Mouse (Mus musculus) kidney, postnatal 0 days (tissue): ENCODE data around the gene Dolk. TPM values are rescaled to one million over a fixed set of nuclear protein-coding genes. Genes with fewer than 3 reads are reported as not detected.

ENCODE experiments used
- ATAC-seq: fragments of 200-750 bp; cut with Nextera tagmentation; replicated peaks from 2 replicates; pipeline ENCODE4 v1.8.0; 2017; ENCODE audit warnings: low read depth, moderate number of reproducible peaks, moderate TSS enrichment, moderate library complexity; ENCODE audit not compliant: low FRiP score
- DNase-seq: peaks from one replicate; pipeline ENCODE4 v3.0.0-alpha.2; 2016; ENCODE audit warnings: low spot score
- H3K27ac ChIP-seq: fragments of 300-500 bp; sonication (generic); 2 replicates; pipeline ENCODE4 v1.5.1; 2014; ENCODE audit warnings: mild to moderate bottlenecking
- H3K27me3 ChIP-seq: fragments of 300-500 bp; sonication (generic); 2 replicates; pipeline ENCODE4 v1.6.1; 2014; ENCODE audit warnings: low read length, mixed read lengths; ENCODE audit not compliant: insufficient read depth
- H3K36me3 ChIP-seq: fragments of 300-500 bp; sonication (generic); 2 replicates; pipeline ENCODE4 v1.6.1; 2014; ENCODE audit warnings: low read length, mixed read lengths; ENCODE audit not compliant: insufficient read depth
- H3K4me1 ChIP-seq: fragments of 300-500 bp; sonication (generic); replicated peaks from 2 replicates; pipeline ENCODE4 v1.6.1; 2014; ENCODE audit warnings: antibody characterized with exemption, low read length, mixed read lengths; ENCODE audit not compliant: insufficient read depth
- H3K4me2 ChIP-seq: fragments of 300-500 bp; sonication (generic); 2 replicates; pipeline ENCODE4 v1.6.1; 2014; ENCODE audit warnings: mild to moderate bottlenecking, low read length, moderate library complexity, mixed read lengths
- H3K4me3 ChIP-seq: fragments of 300-500 bp; sonication (generic); replicated peaks from 2 replicates; pipeline ENCODE4 v1.5.1; 2014; ENCODE audit warnings: low read depth, low read length
- H3K9ac ChIP-seq: fragments of 300-500 bp; sonication (generic); 2 replicates; pipeline ENCODE4 v1.6.1; 2014; ENCODE audit warnings: low read depth, low read length
- H3K9me3 ChIP-seq: fragments of 300-500 bp; sonication (generic); replicated peaks from 2 replicates; pipeline ENCODE4 v1.6.1; 2016; ENCODE audit warnings: low read length, inconsistent platforms, mixed read lengths
- CTCF ChIP-seq: IDR thresholded peaks from 2 replicates; pipeline ENCODE4 v1.5.1; 2016; ENCODE audit warnings: antibody characterized with exemption, low read depth, mild to moderate bottlenecking, moderate library complexity
- WGBS: fragments of 180-500 bp; shearing (Covaris S2); extraction: QIAGEN DNeasy Blood & Tissue Kit; methylation state at CpG from one replicate; pipeline ENCODE4 v1.1.7; 2014; 5-methylcytosine and 5-hydroxymethylcytosine counted together
- polyA plus RNA-seq: library from polyadenylated mRNA; unstranded; fragments of >200 nt; fragmentation: Nextera tagmentation; extraction: Ambion mirVana; gene quantifications from 2 replicates; pipeline ENCODE4 v1.2.1, GENCODE M21; 2015

Gene Dolk
- polyA plus RNA-seq, 1 experiment from 2014 or later = 33.8 TPM

- Histone ChIP-seq H3K36me3 (peaks cover 11% of the 10 kb centered on the region; the same call in 1 of the 2 replicates), H3K9me3 (no peaks in the 10 kb centered on the region), H3K4me3 (no peak overlapping the region), H3K9ac (no peak overlapping the region), H3K4me1 (peaks cover 19% of the 10 kb centered on the region), H3K27ac (peak overlapping the region; percentile 91), H3K27me3 (no peaks in the 10 kb centered on the region), H3K4me2 (peak overlapping the region; percentile 78)
- DNase-seq = peak; percentile 59
- no peak for TF ChIP-seq CTCF
- no peak for ATAC-seq
- 65% methylated on average over 4 of the region's 4 CpGs for WGBS
Observed at GRCm38 (mm10) chr2:30239777-30240176, 46.4 kb downstream of the Dolk start.

- no peak for TF ChIP-seq CTCF
- Histone ChIP-seq H3K4me1 (peaks cover 19% of the 10 kb centered on the region), H3K27ac (peak overlapping the region; percentile 91), H3K4me3 (peak overlapping the region; percentile 86), H3K9me3 (no peaks in the 10 kb centered on the region), H3K4me2 (peak overlapping the region; percentile 78), H3K9ac (peak overlapping the region; percentile 83), H3K27me3 (no peaks in the 10 kb centered on the region), H3K36me3 (peaks cover 11% of the 10 kb centered on the region; the same call in 1 of the 2 replicates)
- WGBS = 58% methylated on average over 3 of the region's 3 CpGs
- ATAC-seq (no peak), DNase-seq (no peak)
Observed at GRCm38 (mm10) chr2:30238906-30239465, 47.1 kb downstream of the Dolk start.

DNA sequence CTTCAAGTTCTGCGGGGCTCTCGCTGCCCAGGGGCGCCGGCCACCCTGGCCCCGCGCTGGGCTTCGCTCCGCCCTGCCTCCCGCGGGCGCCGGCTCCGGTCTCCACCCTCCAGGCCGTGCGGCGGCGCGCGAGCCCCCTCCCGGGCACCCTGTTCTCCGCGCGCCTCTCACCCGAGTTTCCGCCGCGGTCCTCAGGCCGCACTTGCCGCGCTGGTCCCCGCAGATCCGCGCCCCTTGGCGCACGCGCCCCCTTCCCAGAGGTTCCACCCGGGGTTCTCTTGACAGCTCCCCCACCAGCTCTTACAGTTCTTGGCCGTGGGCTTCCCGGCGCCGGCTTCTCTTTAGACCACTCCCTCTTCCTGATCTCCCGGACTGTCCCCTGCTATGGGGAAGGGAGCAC is 48.3 kb downstream of the Dolk start:
- 0% methylated on average over 20 of the region's 42 CpGs for WGBS
- ATAC-seq (peak; percentile 85), DNase-seq (peak; percentile 83)
- peak overlapping the region; percentile 78 for H3K4me2 ChIP-seq
- TF ChIP-seq CTCF = no peak
- H3K27me3 ChIP-seq = no peaks in the 10 kb centered on the region
- peaks cover 11% of the 10 kb centered on the region; the same call in 1 of the 2 replicates for H3K36me3 ChIP-seq
- H3K9me3 ChIP-seq = no peaks in the 10 kb centered on the region
- peak overlapping the region; percentile 86 for H3K4me3 ChIP-seq
- H3K27ac ChIP-seq = peak overlapping the region; percentile 91
- H3K4me1 ChIP-seq = peaks cover 19% of the 10 kb centered on the region
- peak overlapping the region; percentile 83 for H3K9ac ChIP-seq

DNA sequence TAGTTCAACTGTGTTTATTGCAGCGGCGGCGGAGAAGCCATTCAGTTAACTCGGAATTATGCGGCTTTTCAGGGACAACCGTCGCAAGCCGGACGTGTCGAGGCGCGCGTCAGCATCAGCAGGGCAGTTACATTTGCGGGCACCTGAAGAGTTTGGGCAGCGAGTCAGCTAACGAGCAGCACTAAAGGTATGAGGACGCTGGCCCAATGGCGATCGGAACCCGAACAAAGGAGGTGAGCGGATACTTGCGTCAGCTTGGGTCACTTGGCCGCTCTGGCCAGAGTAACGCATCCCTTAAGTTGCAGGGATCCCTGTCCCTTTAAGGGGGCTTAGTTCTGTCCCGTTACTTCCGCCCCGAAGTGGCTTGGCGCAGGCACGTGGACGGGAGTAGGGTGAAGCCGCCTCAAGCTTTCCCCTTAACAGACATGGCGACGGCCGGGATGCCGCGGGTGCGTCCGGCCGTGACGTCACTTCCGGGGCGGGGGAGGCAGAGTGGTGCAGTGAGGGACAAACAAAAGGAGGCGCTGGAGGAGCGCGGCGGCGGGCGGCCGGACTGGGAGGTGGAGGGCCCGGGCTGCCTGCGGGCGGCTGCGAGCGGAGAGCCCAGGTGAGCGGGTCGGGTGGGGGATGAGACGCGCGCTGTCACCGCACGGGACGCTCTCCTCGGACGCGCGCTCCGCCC is 48.8 kb downstream of the Dolk start, which contains the start of gene Lrrc8a:
TSS of gene Lrrc8a (plus strand) at position 517 of the 682 bp plus-strand sequence.
- no peaks in the 10 kb centered on the region for H3K27me3 ChIP-seq
- H3K4me2 ChIP-seq = peak within 1 kb of the TSS; percentile 78
- DNase-seq (peak; percentile 99), ATAC-seq (peak; percentile 95)
- H3K4me3 ChIP-seq = peak within 1 kb of the TSS; percentile 86
- peak; percentile 56 for TF ChIP-seq CTCF
- peak within 1 kb of the TSS; percentile 83 for H3K9ac ChIP-seq
- H3K9me3 ChIP-seq = no peaks in the 10 kb centered on the region
- H3K27ac ChIP-seq = peak within 1 kb of the TSS; percentile 91
- WGBS = under 1% methylated on average over 52 of the region's 67 CpGs
- peaks cover 19% of the 10 kb centered on the region for H3K4me1 ChIP-seq
- peaks cover 11% of the 10 kb centered on the region; the same call in 1 of the 2 replicates for H3K36me3 ChIP-seq

GRCm38 (mm10) chr2:30236426-30237198 is 49.5 kb downstream of the Dolk start:
- Histone ChIP-seq H3K9ac (peak overlapping the region; percentile 50), H3K27me3 (no peaks in the 10 kb centered on the region), H3K4me2 (peak overlapping the region; percentile 78), H3K4me1 (peaks cover 19% of the 10 kb centered on the region), H3K36me3 (peaks cover 11% of the 10 kb centered on the region; the same call in 1 of the 2 replicates), H3K27ac (peak overlapping the region; percentile 74), H3K9me3 (no peaks in the 10 kb centered on the region), H3K4me3 (peak overlapping the region; percentile 86)
- 2% methylated on average over 18 of the region's 18 CpGs for WGBS
- ATAC-seq = no peak
- peak; percentile 66 for DNase-seq
- TF ChIP-seq CTCF = no peak

- TF ChIP-seq CTCF = peak; percentile 18; the same call in 1 of the 2 replicates
- no peak overlapping the region for H3K4me2 ChIP-seq
- WGBS = 60% methylated on average over 5 of the region's 5 CpGs
- no peaks in the 10 kb centered on the region for H3K27me3 ChIP-seq
- no peaks in the 10 kb centered on the region for H3K9me3 ChIP-seq
- DNase-seq (peak; percentile 10), ATAC-seq (no peak)
- H3K9ac ChIP-seq = no peak overlapping the region
- peaks cover 19% of the 10 kb centered on the region for H3K4me1 ChIP-seq
- H3K36me3 ChIP-seq = 0 out of 2 replicates have a peak, but pooled peaks cover 2% of the 10 kb centered on the region
- no peak overlapping the region for H3K4me3 ChIP-seq
- no peak overlapping the region for H3K27ac ChIP-seq
Observed at GRCm38 (mm10) chr2:30235593-30235992, 50.5 kb downstream of the Dolk start.

Other genes with a start within 250 kb of the Dolk start
- gene Wdr34, start 237.5 kb downstream of the Dolk start, polyA plus RNA-seq = 26.2 and 29.1 TPM in 2 replicates
- 411 and 412 TPM in 2 replicates for gene Set, start 229.0 kb downstream of the Dolk start, polyA plus RNA-seq
- gene Pkn3, start 208.7 kb downstream of the Dolk start, polyA plus RNA-seq = 5.7 and 6.4 TPM in 2 replicates
- gene Zdhhc12, start 192.7 kb downstream of the Dolk start, polyA plus RNA-seq = 31.8 and 37.0 TPM in 2 replicates
- gene Zer1, start 161.7 kb downstream of the Dolk start, polyA plus RNA-seq = 4.4 and 4.9 TPM in 2 replicates
- gene Tbc1d13, start 152.6 kb downstream of the Dolk start, polyA plus RNA-seq = 6.4 and 6.6 TPM in 2 replicates
- gene Endog, start 114.8 kb downstream of the Dolk start, polyA plus RNA-seq = 53.5 and 58.2 TPM in 2 replicates
- 41.8 and 44.7 TPM in 2 replicates for gene Spout1, start 107.9 kb downstream of the Dolk start, polyA plus RNA-seq
- gene Kyat1, start 80.5 kb downstream of the Dolk start, polyA plus RNA-seq = 22.7 and 22.9 TPM in 2 replicates
- gene Lrrc8a, start 48.6 kb downstream of the Dolk start, polyA plus RNA-seq = 50.2 and 51.3 TPM in 2 replicates
- 0.20 and 0.29 TPM in 2 replicates for gene Gm28035, start 45.8 kb downstream of the Dolk start, polyA plus RNA-seq
- gene Phyhd1, start 20.1 kb downstream of the Dolk start, polyA plus RNA-seq = 18.9 and 19.2 TPM in 2 replicates
- not detected in 2 replicates for gene Gm28038, start 5.3 kb downstream of the Dolk start, polyA plus RNA-seq
- gene Nup188, start 63 bp upstream of the Dolk start, polyA plus RNA-seq = 17.3 and 17.5 TPM in 2 replicates
- 65.1 and 66.4 TPM in 2 replicates for gene Sh3glb2, start 73.0 kb upstream of the Dolk start, polyA plus RNA-seq
- gene Miga2, start 77.9 kb upstream of the Dolk start, polyA plus RNA-seq = 22.2 and 22.8 TPM in 2 replicates
- gene Dolpp1, start 105.9 kb upstream of the Dolk start, polyA plus RNA-seq = 23.4 and 24.5 TPM in 2 replicates
- 42.9 and 49.2 TPM in 2 replicates for gene Crat, start 129.5 kb upstream of the Dolk start, polyA plus RNA-seq
- gene Ptpa, start 129.7 kb upstream of the Dolk start, polyA plus RNA-seq = 131 and 142 TPM in 2 replicates
- 3.5 and 8.1 TPM in 2 replicates for gene Ier5l, start 187.9 kb upstream of the Dolk start, polyA plus RNA-seq